Mouse (Mus musculus) erythroblast, embryonic 14.5 days (primary cell): ENCODE results near the gene Adgrl2.

Experiments used
- GATA1 ChIP-seq: IDR thresholded peaks from 2 replicates; pipeline ENCODE4 v1.6.1; 2012; ENCODE audit warnings: low read length, inconsistent platforms, mixed read lengths
- TAL1 ChIP-seq: IDR thresholded peaks from 3 replicates; pipeline ENCODE4 v1.6.1; 2012; ENCODE audit warnings: low read length, inconsistent platforms, mixed read lengths

- TF ChIP-seq TAL1, result no peak
- TF ChIP-seq GATA1, result no peak
Measured at GRCm38 (mm10) chr3:148917837-148918236, 72.5 kb downstream of the Adgrl2 start.
